Mouse (Mus musculus): ENCODE results near the gene H13. TPM values are rescaled to one million over a fixed set of nuclear protein-coding genes. Genes with fewer than 3 reads are reported as not detected.
A peak's percentile ranks its signal among the peaks of the same experiment; 100 is the strongest.

Gene H13
- polyA plus RNA-seq, 1 experiment = 136 TPM

GRCm38 (mm10) chr2:152691564-152692217 lies 22.4 kb downstream of the H13 start:
- Histone ChIP-seq H3K79me2 (ENCODE audit: control insufficient read depth, insufficient read depth) (peaks cover 44% of the 10 kb centered on the region), H3K27me3 (ENCODE audit: control insufficient read depth, insufficient read depth, insufficient read length) (no peaks in the 10 kb centered on the region), H3K79me3 (ENCODE audit: low read depth) (peaks cover 16% of the 10 kb centered on the region), H3K36me3 (ENCODE audit: control insufficient read depth, insufficient read depth) (peaks cover 65% of the 10 kb centered on the region), H3ac (ENCODE audit: control insufficient read depth, insufficient read length, low read depth) (peak overlapping the region; percentile 36), H3K4me3 (ENCODE audit: insufficient read depth, poor library complexity, severe bottlenecking) (no peak overlapping the region)
- peak; percentile 36 for TF ChIP-seq MAX (IDR thresholded peaks at IDR 0.05)
- TF ChIP-seq USF1 (IDR thresholded peaks at IDR 0.05; ENCODE audit: low read depth) = no peak
- no peak for TF ChIP-seq MYOG (IDR thresholded peaks at IDR 0.05; ENCODE audit: control insufficient read depth, extremely low read depth, insufficient read length)
- TF ChIP-seq FOSL1 (IDR thresholded peaks at IDR 0.05; ENCODE audit: insufficient read depth, low read length, poor library complexity, severe bottlenecking) = no peak
- peak; percentile 47 for TF ChIP-seq CEBPB (IDR thresholded peaks at IDR 0.05; ENCODE audit: low read depth)
- no peak for TF ChIP-seq MYOD1 (IDR thresholded peaks at IDR 0.05; ENCODE audit: control insufficient read depth, insufficient read length, low read depth)
- peak; percentile 29 for TF ChIP-seq CTCF (IDR thresholded peaks at IDR 0.05; ENCODE audit: control insufficient read depth, insufficient read depth, insufficient read length)

- peaks cover 64% of the 10 kb centered on the region for H3K36me3 ChIP-seq (ENCODE audit: control insufficient read depth, insufficient read depth)
- H3K79me2 ChIP-seq (ENCODE audit: control insufficient read depth, insufficient read depth) = peaks cover 31% of the 10 kb centered on the region
- TF ChIP-seq MAX (IDR thresholded peaks at IDR 0.05) (no peak), CEBPB (IDR thresholded peaks at IDR 0.05; ENCODE audit: low read depth) (no peak), CTCF (IDR thresholded peaks at IDR 0.05; ENCODE audit: control insufficient read depth, insufficient read depth, insufficient read length) (peak; percentile 51)
- H3ac ChIP-seq (ENCODE audit: control insufficient read depth, insufficient read length, low read depth) = peak overlapping the region; percentile 49
- H3K79me3 ChIP-seq (ENCODE audit: low read depth) = peaks cover 5% of the 10 kb centered on the region
- H3K27me3 ChIP-seq (ENCODE audit: control insufficient read depth, insufficient read depth, insufficient read length) = no peaks in the 10 kb centered on the region
- no peak overlapping the region for H3K4me3 ChIP-seq (ENCODE audit: insufficient read depth, poor library complexity, severe bottlenecking)
Measured at GRCm38 (mm10) chr2:152693233-152693632, 24.0 kb downstream of the H13 start.

GRCm38 (mm10) chr2:152693735-152694134 lies 24.5 kb downstream of the H13 start:
- peaks cover 64% of the 10 kb centered on the region for H3K36me3 ChIP-seq (ENCODE audit: control insufficient read depth, insufficient read depth)
- H3K4me3 ChIP-seq (ENCODE audit: insufficient read depth, poor library complexity, severe bottlenecking) = no peak overlapping the region
- H3ac ChIP-seq (ENCODE audit: control insufficient read depth, insufficient read length, low read depth) = peak overlapping the region; percentile 49
- H3K79me3 ChIP-seq (ENCODE audit: low read depth) = peaks cover 4% of the 10 kb centered on the region
- H3K27me3 ChIP-seq (ENCODE audit: control insufficient read depth, insufficient read depth, insufficient read length) = no peaks in the 10 kb centered on the region
- peaks cover 26% of the 10 kb centered on the region for H3K79me2 ChIP-seq (ENCODE audit: control insufficient read depth, insufficient read depth)
- TF ChIP-seq CTCF (IDR thresholded peaks at IDR 0.05; ENCODE audit: control insufficient read depth, insufficient read depth, insufficient read length) = no peak
- no peak for TF ChIP-seq MYOD1 (IDR thresholded peaks at IDR 0.05; ENCODE audit: control insufficient read depth, insufficient read length, low read depth)
- TF ChIP-seq FOSL1 (IDR thresholded peaks at IDR 0.05; ENCODE audit: insufficient read depth, low read length, poor library complexity, severe bottlenecking) = no peak
- TF ChIP-seq MAX (IDR thresholded peaks at IDR 0.05) = no peak
- TF ChIP-seq USF1 (IDR thresholded peaks at IDR 0.05; ENCODE audit: low read depth) = no peak
- no peak for TF ChIP-seq MYOG (IDR thresholded peaks at IDR 0.05; ENCODE audit: control insufficient read depth, extremely low read depth, insufficient read length)
- no peak for TF ChIP-seq CEBPB (IDR thresholded peaks at IDR 0.05; ENCODE audit: low read depth)

GRCm38 (mm10) chr2:152694708-152695107 lies 25.4 kb downstream of the H13 start:
- Histone ChIP-seq H3K79me3 (ENCODE audit: low read depth) (peaks cover 7% of the 10 kb centered on the region), H3K4me3 (ENCODE audit: insufficient read depth, poor library complexity, severe bottlenecking) (no peak overlapping the region), H3ac (ENCODE audit: control insufficient read depth, insufficient read length, low read depth) (no peak overlapping the region), H3K36me3 (ENCODE audit: control insufficient read depth, insufficient read depth) (peaks cover 62% of the 10 kb centered on the region), H3K27me3 (ENCODE audit: control insufficient read depth, insufficient read depth, insufficient read length) (no peaks in the 10 kb centered on the region), H3K79me2 (ENCODE audit: control insufficient read depth, insufficient read depth) (peaks cover 18% of the 10 kb centered on the region)
- TF ChIP-seq FOSL1 (IDR thresholded peaks at IDR 0.05; ENCODE audit: insufficient read depth, low read length, poor library complexity, severe bottlenecking) = no peak
- TF ChIP-seq USF1 (IDR thresholded peaks at IDR 0.05; ENCODE audit: low read depth) = no peak
- no peak for TF ChIP-seq MYOG (IDR thresholded peaks at IDR 0.05; ENCODE audit: control insufficient read depth, extremely low read depth, insufficient read length)
- no peak for TF ChIP-seq MAX (IDR thresholded peaks at IDR 0.05)
- TF ChIP-seq MYOD1 (IDR thresholded peaks at IDR 0.05; ENCODE audit: control insufficient read depth, insufficient read length, low read depth) = no peak
- no peak for TF ChIP-seq CEBPB (IDR thresholded peaks at IDR 0.05; ENCODE audit: low read depth)
- no peak for TF ChIP-seq CTCF (IDR thresholded peaks at IDR 0.05; ENCODE audit: control insufficient read depth, insufficient read depth, insufficient read length)

- peaks cover 68% of the 10 kb centered on the region for H3K36me3 ChIP-seq (ENCODE audit: control insufficient read depth, insufficient read depth)
- peaks cover 7% of the 10 kb centered on the region for H3K79me3 ChIP-seq (ENCODE audit: low read depth)
- H3K4me3 ChIP-seq (ENCODE audit: insufficient read depth, poor library complexity, severe bottlenecking) = no peak overlapping the region
- peaks cover 18% of the 10 kb centered on the region for H3K79me2 ChIP-seq (ENCODE audit: control insufficient read depth, insufficient read depth)
- no peaks in the 10 kb centered on the region for H3K27me3 ChIP-seq (ENCODE audit: control insufficient read depth, insufficient read depth, insufficient read length)
- TF ChIP-seq MAX (IDR thresholded peaks at IDR 0.05) (no peak), CTCF (IDR thresholded peaks at IDR 0.05; ENCODE audit: control insufficient read depth, insufficient read depth, insufficient read length) (no peak), MYOG (IDR thresholded peaks at IDR 0.05; ENCODE audit: control insufficient read depth, extremely low read depth, insufficient read length) (no peak), USF1 (IDR thresholded peaks at IDR 0.05; ENCODE audit: low read depth) (no peak), MYOD1 (IDR thresholded peaks at IDR 0.05; ENCODE audit: control insufficient read depth, insufficient read length, low read depth) (no peak), FOSL1 (IDR thresholded peaks at IDR 0.05; ENCODE audit: insufficient read depth, low read length, poor library complexity, severe bottlenecking) (no peak), CEBPB (IDR thresholded peaks at IDR 0.05; ENCODE audit: low read depth) (no peak)
- H3ac ChIP-seq (ENCODE audit: control insufficient read depth, insufficient read length, low read depth) = no peak overlapping the region
Measured at GRCm38 (mm10) chr2:152696016-152696415, 26.8 kb downstream of the H13 start.

Data from C2C12 (cell line).